In genomic region chr5:125312970-125313597, GRCm38 (mm10) we compare ENCODE assay signal across 8 mouse cellular contexts. TPM values are rescaled to one million over a fixed set of nuclear protein-coding genes. Genes with fewer than 3 reads are reported as not detected.
DNase-seq lines count a peak whose midpoint lies in the region.

No protein-coding gene starts in this region.

- intact Hi-C loops in heart, postnatal 25 days (cut with DNase I), result no loop called here

- peak; percentile 38 for DNase-seq in heart, adult 8-10 months (ENCODE audit: low spot score)
- no peak for DNase-seq in heart, postnatal 25 days (ENCODE audit: low spot score)
- peak; percentile 59 for DNase-seq in urinary bladder, postnatal 14 days (ENCODE audit: low spot score)
- DNase-seq in urinary bladder, adult 18-20 months (ENCODE audit: low spot score in 2 of 2), result no peak
- peak; percentile 89 for DNase-seq in kidney, postnatal 25 days
- peak; percentile 37 for DNase-seq in retina, postnatal 1 day
- DNase-seq in spleen, adult 12 weeks (ENCODE audit: low spot score), result no peak
- no peak for DNase-seq in thymus, postnatal 0 days (ENCODE audit: low spot score)

RNA-seq across cellular contexts. Expression of gene Scarb1, which starts 27.8 kb away (rescaled TPM):
- total RNA-seq in heart, adult 8-10 months (2022), result 10 to 100 TPM; 21.8 to 27.3 (median 25.7) TPM
- total RNA-seq in heart, postnatal 25 days (2021), result 10 to 100 TPM; 29.6 to 35.2 TPM
- polyA plus RNA-seq in thymus, postnatal 0 days (2015; fragmentation: Nextera tagmentation; extraction: Ambion mirVana), result 36.7 and 37.9 TPM in 2 replicates

Comparison
In these comparisons a context has a peak if more than half of its experiments do, and no peak if none do; other contexts are left out.
1. DNase-seq: peak in heart, adult 8-10 months (single experiment), urinary bladder, postnatal 14 days (single experiment), kidney, postnatal 25 days (2 of 2) and retina, postnatal 1 day (single experiment); none in heart, postnatal 25 days (single experiment), urinary bladder, adult 18-20 months (0 of 2), spleen, adult 12 weeks (single experiment) and thymus, postnatal 0 days (single experiment).